Mouse (Mus musculus) CD4-positive helper T cell, adult 2 months (primary cell): ENCODE results near the gene Ly75.

Source experiments
- DNase-seq: peaks from one replicate; pipeline ENCODE4 v3.0.0-alpha.2; 2012; ENCODE audit warnings: low read depth, missing footprints, low spot score

Ly75 gene

DNA sequence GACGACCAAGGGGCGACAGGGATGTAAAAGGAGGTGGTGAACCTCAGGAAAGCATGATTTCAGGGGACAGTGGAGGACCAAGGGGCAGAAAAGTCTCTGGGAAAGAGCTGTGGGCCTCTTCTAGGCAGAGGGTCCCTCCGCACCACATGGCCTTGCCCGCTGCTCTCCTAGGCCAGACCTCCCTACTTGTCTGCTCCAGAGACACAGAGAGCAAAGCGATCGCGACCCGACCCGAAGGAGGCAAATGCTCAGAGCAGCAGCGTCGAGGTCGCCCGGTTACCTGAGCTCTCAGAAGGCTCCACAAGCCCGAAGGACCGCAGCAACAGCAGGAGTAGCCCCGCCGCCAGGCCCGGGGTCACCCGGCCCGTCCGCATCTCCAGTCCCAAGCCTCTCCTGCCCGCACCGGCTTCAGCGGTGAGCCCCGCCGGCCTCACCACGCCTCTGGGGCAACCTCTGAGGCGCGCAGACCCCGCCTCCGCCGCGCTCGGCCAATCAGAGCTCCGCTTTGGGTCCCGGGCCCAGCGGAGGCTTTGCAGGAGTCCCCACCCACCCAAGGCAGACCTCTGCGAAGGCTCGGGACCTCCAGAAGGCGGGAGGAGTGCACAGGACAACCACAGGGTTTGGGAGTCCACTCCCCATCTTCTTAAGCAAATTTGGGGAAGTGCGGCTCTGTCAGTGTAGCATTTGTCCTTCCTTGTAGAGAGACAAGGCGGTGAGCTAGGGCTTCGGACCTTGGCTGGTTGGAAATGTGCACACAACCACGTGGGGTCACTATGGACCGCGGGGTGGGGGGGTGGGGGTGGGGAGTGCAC lies at the start of gene Ly75:
Ly75 (minus strand) TSS at position 446 of the 812 bp plus-strand sequence.
- DNase-seq: peak; percentile 91

DNA sequence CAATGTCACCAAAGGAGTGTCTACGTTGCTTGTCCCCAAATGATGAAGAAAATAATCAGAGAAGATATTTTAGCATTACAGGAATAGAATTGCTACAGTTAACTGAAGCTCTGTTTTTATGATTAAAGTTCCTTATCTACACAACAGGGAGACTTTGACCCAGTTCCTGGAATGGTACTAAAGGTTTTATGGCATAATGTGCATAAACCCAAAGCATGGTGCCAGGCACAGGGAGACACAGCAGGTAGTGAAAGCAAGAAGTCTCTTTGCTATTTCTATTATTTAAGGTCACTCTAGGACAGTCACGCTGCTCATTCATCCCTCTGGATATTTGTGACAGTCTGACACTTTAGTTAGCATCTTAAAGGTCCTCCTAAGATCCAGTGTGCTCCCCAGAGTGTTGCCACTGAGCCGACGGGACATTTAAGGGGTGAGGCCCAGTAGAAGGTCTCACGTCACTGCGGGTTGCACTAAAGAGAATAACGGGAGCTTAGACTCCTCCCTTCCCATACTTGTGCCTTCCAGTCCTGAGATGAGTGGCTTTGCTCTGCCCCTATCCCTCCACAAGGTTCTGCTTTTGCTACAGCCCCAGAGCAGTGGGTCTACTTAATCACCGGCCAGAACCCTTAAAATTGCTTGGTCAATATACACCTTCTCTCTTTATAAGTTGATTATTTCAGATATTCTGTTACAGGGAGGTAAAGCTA lies 47.4 kb upstream of the Ly75 start:
- DNase-seq: no peak

DNA sequence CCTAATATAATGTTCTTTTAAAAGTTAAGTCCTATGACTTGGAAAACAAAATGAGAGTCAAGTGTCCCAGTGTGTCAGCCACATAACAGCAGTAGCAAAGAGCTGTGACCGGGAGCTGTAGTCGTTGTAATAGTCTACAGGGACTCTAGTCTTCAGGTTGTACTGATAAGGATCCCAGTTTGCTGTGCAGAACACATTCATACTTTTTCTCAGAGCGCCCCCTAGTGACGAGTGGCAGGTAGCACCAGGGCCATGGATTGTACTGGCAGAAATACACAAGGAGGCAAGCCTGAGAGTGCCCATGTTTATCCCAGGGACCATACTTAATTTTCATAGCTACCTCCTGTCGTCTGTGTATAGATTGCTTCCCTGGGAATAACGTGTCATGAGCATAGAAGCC lies 35.0 kb upstream of the Ly75 start:
- peak; percentile 63 for DNase-seq

DNA sequence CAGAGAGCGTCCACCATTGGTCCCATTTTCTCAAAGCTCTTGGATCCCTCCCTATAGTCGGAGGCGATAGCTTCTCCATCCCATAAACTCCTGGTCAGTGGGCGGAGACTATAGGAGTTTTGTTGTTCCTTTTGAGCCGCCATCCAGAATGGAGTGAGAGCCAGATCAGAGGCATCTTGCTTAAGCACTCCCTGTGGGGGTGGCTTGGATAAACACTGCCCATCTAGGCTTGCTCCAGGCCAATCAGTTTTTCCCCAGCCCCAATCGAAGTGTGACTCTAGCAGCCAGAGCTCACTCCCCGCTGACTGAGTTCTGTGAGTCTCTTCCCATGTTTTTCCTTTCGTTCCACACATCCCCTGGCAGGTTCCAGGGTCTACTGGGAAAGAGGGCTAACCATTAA lies 31.2 kb upstream of the Ly75 start:
- DNase-seq: no peak

DNA sequence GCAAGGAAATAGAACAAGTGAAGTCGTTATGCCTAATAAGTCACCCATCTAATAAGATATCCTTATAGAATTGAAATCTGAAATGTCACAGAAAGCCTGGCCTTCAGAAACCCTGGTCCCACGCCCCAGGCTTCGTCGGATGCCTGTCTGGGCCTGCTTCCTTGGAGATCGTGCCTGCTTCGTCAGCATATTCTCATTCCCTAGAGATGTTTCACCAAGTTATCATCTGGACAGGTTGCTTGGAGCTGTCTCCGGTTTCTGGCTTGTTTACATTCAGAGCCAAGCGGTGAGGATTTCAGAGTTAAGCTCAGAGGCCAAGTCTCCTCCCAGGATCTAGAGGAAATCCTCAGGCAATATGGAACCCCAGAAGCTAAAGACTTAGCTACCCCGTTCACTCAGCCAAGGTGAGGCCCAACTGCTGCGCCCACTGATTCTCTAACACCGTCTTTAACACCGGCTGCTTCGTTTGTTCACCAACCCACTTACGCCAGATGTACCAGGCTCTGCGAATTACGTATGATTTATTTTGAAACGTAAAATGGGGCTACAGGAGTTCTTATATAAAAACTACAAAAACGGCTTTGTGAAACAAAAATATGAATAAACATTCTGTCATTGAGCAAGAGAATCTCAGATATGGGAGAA lies 30.0 kb upstream of the Ly75 start:
- DNase-seq: no peak

DNA sequence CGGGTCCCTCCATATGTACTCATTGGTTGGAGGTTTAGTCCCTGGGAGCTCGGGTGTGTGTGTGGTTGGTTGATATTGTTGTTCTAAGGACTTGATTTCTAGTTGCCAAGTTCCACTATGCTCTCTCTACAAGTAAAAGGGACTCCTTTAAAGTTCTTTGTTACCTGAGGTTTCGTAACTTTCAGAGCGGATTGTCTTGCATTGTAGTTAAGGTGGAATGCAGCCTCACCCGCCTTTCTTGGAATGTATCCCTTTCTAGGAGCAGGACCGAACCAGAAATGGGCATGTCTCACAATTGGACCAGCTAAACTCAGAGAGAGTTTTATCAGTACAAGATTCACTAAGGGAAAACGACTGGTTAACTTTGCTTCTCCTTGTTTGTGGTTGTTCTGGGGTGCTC lies 28.1 kb upstream of the Ly75 start:
- DNase-seq: no peak

DNA sequence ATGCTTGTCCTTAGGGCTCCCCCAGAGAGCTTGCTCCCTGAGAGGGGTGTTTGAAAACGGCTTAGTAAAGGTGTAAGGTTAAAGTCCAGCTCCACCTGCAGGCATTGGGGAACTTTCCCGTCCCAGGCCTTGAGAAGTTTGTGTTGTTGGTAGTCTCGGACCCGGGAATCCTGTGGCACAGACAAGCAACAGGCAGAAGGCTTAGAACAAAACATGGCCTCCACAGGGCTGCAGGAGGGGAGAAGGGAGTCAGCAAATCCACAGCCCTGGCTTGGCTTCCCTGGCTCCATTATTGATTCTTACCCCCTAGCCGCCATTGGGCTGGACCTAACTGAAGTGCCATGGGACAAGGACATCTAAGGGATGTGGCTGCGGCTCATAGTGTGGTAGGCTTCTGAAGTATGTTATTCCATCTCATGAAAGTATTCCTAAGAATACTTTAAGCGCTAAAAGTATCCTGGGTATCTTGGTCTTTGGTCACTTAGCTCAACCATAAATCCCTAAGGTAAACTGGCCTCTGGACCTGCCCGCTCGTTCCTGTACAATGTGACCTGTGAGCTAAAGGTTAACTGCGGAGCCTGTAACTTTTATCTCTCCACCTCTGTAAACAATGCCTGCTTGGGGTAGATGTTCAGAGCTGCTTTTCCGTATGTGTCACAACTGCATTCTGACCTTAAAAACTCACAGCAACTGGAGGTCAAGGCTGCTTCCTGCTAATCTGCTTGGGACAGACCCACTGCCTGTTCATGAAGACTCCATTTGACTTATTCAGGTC lies 27.1 kb upstream of the Ly75 start:
- no peak for DNase-seq

DNA sequence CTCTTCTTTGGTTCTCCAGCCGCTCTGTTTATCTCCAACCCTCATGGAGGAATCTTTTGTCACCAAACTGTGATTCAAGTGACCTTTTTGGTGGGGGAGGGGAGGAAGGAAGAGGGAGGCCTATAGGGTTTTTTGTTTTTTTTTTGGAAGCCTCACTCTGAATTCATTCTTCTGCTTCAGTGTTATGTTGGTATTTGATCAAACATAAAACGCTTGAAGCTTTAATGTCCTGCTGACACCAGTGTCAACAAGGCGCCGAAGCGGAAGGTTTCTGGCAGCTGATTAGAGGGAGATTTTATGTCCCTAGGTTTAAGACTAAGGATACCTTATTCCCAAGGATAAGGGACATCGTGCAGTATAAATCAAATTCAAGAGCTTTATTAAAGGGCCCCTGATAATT lies 26.1 kb upstream of the Ly75 start:
- DNase-seq: no peak

DNA sequence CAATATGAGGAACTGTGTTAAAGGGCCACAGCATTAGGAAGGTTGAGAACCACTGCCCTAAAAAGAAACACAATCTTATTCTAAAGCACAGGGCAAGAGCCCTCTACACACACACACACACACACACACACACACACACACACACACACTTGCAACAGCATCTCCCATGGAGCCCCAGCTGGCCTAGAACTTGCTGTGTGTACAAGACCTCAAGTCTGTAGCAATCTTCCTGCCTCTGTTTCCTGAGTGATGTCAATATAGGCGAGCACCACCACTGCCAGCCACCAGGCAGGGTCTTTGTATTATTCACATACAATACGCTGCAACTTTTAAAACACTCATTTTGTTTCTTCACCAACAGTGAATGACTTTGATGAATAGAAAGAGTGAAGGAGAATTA lies 24.3 kb upstream of the Ly75 start:
- DNase-seq: no peak

DNA sequence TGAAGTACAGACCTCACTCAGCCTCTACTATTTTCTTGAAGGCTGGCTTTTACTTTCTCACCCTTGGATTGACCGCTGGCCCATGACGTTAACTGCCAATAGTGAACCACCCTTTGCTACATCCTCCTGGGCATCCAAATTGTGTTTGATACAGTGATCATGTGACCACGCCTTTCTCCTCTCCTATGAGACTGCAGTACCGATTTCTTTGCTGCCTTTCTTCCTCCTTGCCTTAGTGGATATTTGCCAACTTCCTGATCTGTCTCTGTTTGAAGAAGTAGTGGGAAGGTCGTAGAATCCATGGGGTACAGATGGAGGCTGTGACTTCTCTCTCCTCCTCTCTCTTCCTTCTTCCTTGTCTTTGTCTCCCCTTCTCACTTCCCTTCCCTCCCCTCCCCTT lies 22.3 kb upstream of the Ly75 start:
- DNase-seq: no peak

DNA sequence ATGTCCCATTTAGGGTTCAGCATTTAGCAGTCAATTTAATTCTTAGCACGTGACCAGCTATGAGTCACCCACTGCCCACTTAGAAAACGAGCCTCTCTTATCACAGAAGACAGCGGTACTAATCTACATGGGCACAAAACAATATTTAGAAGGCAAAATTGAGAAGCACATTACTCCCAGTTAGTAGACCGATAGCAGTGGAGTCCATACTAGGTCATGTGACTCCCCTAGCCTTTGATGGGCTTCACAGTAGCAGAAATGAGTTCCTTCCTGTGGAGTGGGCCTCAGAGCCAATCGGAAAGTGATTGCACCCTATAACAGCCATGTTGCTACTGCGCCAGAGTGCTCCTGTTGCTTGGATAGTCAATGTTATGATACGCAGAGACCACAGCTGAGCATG lies 21.7 kb upstream of the Ly75 start:
- no peak for DNase-seq

DNA sequence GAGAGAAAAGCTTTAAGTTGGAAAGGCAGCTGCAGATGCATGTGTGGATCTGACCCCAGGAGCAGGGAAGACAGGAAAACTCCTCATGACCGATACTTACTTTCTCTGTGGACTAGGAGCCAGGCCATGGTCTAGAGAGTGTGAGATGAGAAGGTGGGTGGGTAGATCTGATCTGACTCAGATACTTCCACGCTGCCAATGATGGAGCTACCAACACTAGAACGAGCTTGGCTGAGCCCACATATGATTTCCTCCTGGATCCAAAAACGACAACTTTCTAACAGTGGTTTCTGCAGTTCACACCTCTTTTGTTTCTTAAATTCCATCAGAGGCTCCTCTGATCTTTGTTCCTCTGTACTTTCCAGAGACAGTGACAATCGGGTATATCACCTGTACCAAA lies 18.6 kb upstream of the Ly75 start:
- DNase-seq: no peak

DNA sequence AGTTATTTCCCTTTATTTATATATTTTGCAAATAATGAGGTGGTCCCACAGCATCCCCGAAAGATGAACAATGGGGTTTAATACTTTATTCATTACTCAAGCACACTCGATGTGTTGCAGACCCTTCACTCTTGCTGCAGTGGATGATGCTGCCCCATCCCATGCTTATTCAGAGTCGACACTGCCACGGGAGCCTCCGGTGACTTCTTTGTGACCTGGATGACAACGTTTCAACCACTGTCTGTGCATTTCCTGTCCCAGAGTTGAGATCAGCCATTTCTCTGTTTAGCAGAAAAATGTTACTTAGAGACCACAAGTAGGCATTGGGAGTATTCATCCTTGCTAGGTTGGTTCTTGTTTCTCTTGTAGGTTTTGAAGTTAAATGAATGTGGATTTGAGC lies 10.7 kb upstream of the Ly75 start:
- DNase-seq: no peak

DNA sequence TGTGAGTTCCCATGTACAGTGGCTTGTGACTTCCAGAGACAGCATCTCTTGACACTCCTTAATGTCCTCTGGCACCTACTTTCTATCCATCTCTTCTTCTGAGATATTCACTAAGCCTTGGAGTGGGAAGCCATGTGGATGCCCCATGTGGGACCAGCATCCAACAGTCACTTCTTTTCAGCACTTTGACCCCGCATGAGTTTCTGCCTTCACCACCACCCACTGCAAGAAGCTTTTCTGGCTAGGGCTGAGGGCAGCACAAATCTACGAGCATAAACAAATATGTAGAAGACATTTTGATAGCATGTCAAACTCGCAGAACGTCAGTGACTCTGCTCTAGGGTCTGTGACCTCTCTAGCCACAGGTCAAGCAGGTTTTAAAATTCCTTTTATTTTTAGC lies 9.2 kb upstream of the Ly75 start:
- no peak for DNase-seq

DNA sequence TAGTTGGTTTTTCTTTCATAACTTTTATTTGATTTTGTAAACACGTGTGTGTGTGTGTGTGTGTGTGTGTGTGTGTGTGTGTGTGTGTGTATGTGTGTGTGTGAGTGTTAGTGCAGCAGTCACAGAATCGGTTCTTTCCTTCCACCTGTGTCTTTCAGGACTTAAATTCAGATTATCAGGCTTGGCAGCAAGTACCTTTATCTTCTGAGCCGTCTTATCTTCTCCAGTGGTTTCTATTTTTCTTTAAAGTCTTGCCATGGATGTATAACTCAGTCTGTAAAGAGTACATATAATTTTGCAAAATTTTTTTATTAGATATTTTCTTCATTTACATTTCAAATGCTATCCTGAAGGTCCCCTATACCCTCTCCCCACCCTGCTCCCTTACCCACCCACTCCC lies 4.3 kb upstream of the Ly75 start:
- DNase-seq: no peak

DNA sequence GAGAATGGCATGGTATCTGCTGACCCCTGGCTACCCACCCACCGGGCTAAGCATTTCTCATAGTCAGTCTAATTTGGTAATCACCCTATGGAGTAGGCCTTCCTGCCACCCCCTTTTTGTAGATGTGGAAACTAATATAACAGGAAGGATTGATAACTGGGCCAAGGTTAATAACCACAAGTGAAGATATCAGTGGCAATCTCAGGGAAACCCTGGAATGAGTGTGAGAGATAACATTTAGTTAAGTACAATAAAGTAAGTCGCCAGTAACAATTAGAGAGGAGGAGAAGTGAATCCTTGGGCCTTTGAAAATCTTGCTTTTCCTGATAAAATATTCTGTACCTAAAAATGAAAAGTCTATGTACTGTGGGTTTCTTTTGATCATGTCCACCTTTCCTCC lies 3.7 kb upstream of the Ly75 start:
- DNase-seq: no peak

DNA sequence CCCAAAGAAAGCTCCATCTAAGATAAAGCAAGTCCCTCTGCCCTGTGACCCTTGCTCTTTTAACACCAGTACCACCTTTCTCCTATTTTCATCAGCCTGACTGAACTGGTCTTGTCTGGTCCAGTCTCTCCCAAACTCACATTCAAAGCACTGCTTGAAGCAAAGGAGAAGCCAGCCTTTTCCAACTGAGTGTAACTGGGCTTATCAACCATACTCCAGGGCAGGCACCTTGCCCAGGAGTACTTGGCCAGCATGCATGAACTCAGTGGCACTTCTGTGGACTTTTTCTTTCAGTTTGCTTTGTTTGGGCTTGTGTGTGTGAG lies 1.6 kb upstream of the Ly75 start:
- DNase-seq: no peak

DNA sequence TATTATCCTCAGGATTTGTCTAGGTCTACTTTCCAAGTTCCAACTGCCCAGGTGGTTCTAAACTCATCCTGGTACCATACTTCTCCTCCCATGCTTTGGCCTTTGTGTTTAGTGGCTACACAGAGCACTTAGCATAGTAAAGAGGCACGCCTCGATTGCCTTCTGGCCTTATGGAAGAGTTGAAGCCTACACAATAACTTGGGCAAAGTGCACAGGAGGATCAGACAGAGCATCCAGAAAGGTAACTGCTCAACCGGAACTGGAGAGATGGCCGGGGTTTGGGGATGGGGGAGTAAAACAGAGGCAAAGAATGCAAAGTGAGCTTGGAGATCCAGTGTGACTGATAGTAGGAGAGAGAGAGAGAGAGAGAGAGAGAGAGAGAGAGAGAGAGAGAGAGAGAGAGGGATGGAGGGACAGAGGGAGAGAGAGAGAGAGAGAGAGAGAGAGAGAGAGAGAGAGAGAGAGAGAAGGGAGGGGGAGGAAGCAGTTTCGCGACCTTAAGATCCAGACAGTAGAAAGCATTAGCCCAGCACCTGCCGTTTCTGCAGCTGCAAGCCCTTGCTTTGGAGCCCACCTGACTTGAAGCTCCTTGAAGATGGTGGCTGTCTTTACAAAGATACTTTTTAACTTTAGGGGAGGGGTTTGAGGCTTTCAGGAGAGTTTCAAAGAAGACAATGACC lies 1.1 kb upstream of the Ly75 start:
- no peak for DNase-seq

DNA sequence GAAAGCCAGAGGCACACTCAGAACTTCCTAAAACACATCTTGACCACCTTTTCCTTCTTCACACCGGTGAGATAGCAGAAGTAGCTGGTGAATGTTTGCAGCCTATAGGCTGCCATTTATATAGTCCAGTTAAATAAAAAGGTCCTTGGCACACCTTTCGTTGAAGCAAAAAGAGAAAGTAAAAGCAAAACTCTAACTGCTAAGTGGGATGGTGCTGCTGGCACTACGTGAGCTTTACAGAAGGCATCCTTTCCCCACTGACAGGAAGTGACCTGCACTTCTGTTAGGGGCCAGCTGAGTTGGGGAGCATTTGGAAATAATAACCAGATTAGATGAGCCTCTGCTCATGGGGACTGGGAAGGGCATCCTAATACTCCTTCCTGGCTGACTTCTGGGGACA lies 757 bp downstream of the Ly75 start:
- DNase-seq: peak; percentile 74

DNA sequence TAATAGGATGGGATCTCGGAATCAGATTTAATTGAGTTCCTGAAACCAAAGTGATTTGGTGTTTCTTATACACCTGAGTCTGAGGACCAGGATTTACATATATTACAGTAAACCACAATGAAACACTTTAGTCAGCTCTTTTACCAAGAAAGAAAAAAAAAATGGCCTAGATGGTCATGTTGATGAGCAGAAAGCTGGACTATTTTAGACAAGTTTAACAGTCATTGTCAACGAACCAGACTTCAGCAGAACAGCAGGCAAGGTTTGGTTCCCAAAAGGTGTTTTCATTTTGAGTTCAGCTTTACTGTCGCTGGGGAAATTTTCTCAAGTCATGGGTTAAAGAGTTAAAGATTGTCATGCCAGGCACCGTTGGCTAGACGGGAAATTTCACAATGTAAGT lies 5.8 kb downstream of the Ly75 start:
- no peak for DNase-seq

DNA sequence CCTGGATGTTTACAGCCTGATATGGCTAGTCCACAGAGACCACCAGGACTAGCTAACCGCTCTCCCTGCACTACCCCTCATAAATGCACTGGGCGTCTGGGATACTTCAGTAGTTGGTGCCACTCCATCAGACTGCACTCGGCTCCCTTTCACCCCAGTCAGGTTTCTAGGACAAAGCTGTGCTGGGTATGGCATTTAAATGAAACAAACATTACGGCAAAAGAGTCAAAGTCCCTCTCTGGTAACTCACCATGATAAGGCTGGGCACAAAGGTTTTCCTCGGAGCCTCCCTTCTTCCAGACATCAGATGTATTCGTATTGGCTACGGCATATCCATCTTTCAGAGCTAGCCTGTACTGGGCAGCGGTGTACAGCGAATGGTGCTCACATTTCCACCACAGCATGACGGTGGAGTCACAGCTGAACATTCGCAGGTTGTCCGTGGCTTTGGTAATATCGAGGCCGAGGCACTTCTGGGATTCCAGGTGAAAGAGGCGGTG lies 7.4 kb downstream of the Ly75 start:
- no peak for DNase-seq

DNA sequence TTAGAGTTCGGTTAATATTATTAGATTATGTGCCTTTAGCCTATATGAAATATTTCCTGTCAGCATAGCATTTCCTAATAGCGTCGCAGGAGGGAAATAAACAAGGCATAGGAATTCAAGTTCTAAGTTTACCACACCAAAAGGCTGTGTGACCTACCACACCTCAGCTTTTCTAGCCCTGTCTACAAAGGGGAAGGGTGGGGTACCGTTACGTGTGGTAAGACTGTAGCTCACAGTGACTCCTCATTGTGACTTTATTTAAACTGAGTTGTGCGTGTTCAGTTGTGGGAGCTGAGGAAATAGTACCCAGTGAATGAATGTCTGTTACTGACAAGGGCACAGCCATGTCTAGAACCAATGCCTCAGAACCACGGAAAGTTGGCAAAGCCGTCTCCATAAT lies 8.0 kb downstream of the Ly75 start:
- peak; percentile 10 for DNase-seq
